In genomic region chr11:4927224-4927623, GRCm38 (mm10) we compare ENCODE assay signal across 28 mouse cellular contexts. TPM values are rescaled to one million over a fixed set of nuclear protein-coding genes. Genes with fewer than 3 reads are reported as not detected.
A peak's percentile ranks its signal among the peaks of the same experiment; 100 is the strongest.
DNase-seq lines count a peak whose midpoint lies in the region; ATAC-seq and TF ChIP-seq lines count a peak whose summit lies in the region.
"Had no signal": no experiment of that assay in that cellular context is flagged by ENCODE, and none has a peak within 500 bp of the region (broad histone marks: within the 10 kb centered on the region; RNA-seq: fewer than 3 reads in every experiment).

No protein-coding gene starts in this region.

- 87% methylated on average over 3 of the region's 3 CpGs for WGBS in embryonic facial prominence, embryonic 13.5 days
- WGBS in embryonic facial prominence, embryonic 10.5 days = 87% methylated on average over 3 of the region's 3 CpGs
- 90% methylated on average over 3 of the region's 3 CpGs for WGBS in kidney, embryonic 16.5 days
- 92% methylated on average over 3 of the region's 3 CpGs for WGBS in liver, adult 2 months
- 88% methylated on average over 3 of the region's 3 CpGs for WGBS in liver, embryonic 12.5 days (ENCODE audit: insufficient replicate concordance)
- WGBS in limb, embryonic 10.5 days = 90% methylated on average over 3 of the region's 3 CpGs

- intact Hi-C loops in left cerebral cortex, postnatal 25 days (cut with DNase I) = no loop called here

- H3K9ac ChIP-seq in embryonic facial prominence, embryonic 13.5 days = peak overlapping the region; percentile 4; the same call in 1 of the 2 replicates
- H3K9ac ChIP-seq in kidney, embryonic 16.5 days (replicated peaks; ENCODE audit: low read length) = no peak overlapping the region
- H3K9ac ChIP-seq in liver, adult 2 months (ENCODE audit: low read depth, low read length) = no peak overlapping the region
- H3K9ac ChIP-seq in liver, embryonic 12.5 days = no peak overlapping the region
- H3K9ac ChIP-seq: forebrain, embryonic 13.5 days; heart, embryonic 15.5 days; lung, embryonic 15.5 days; midbrain, embryonic 15.5 days had no signal

- no peak for TF ChIP-seq POLR2A in liver, adult 2 months (IDR thresholded peaks at IDR 0.05; ENCODE audit: extremely low read depth, insufficient read depth, low read length)

- no peak for TF ChIP-seq CTCF in liver, adult 2 months (IDR thresholded peaks at IDR 0.05; ENCODE audit: low read depth, low read length)

- H3K27ac ChIP-seq in embryonic facial prominence, embryonic 13.5 days = no peak overlapping the region
- H3K27ac ChIP-seq in embryonic facial prominence, embryonic 10.5 days (replicated peaks) = no peak overlapping the region
- peak overlapping the region; percentile 70 for H3K27ac ChIP-seq in kidney, embryonic 16.5 days (ENCODE audit: low read length)
- peak overlapping the region; percentile 42; the same call in 1 of the 2 replicates for H3K27ac ChIP-seq in liver, adult 2 months (replicated peaks; ENCODE audit: insufficient read depth, low read depth, low read length)
- no peak overlapping the region for H3K27ac ChIP-seq in liver, embryonic 12.5 days
- no peak overlapping the region for H3K27ac ChIP-seq in limb, embryonic 10.5 days
- H3K27ac ChIP-seq: forebrain, embryonic 13.5 days; layer of hippocampus, adult 2 months; lung, embryonic 15.5 days; midbrain, embryonic 10.5 days; midbrain, embryonic 15.5 days had no signal

- no peak for ATAC-seq in embryonic facial prominence, embryonic 13.5 days (ENCODE audit: insufficient number of reproducible peaks, insufficient read depth, low FRiP score, low TSS enrichment, low read depth)
- no peak for ATAC-seq in kidney, embryonic 16.5 days (ENCODE audit: low FRiP score, low TSS enrichment)
- ATAC-seq in liver, embryonic 12.5 days = no peak
- ATAC-seq: activated CD4-positive, CD25-positive, alpha-beta regulatory T cell, adult 4 months; forebrain, embryonic 13.5 days; hindbrain, embryonic 16.5 days; midbrain, embryonic 15.5 days had no signal

- no peaks in the 10 kb centered on the region for H3K79me2 ChIP-seq in liver, adult 2 months (ENCODE audit: control insufficient read depth, insufficient read depth, low read length)

- H3K9me3 ChIP-seq in embryonic facial prominence, embryonic 13.5 days = no peaks in the 10 kb centered on the region
- H3K9me3 ChIP-seq in embryonic facial prominence, embryonic 10.5 days = no peaks in the 10 kb centered on the region
- no peaks in the 10 kb centered on the region for H3K9me3 ChIP-seq in kidney, embryonic 16.5 days (ENCODE audit: low read length)
- no peaks in the 10 kb centered on the region for H3K9me3 ChIP-seq in liver, embryonic 12.5 days (replicated peaks)
- H3K9me3 ChIP-seq in limb, embryonic 10.5 days (replicated peaks) = no peaks in the 10 kb centered on the region
- H3K9me3 ChIP-seq: forebrain, embryonic 13.5 days; heart, embryonic 15.5 days; lung, embryonic 15.5 days; midbrain, embryonic 10.5 days; midbrain, embryonic 15.5 days had no signal

- peaks cover 77% of the 10 kb centered on the region for H3K36me3 ChIP-seq in embryonic facial prominence, embryonic 13.5 days
- H3K36me3 ChIP-seq in embryonic facial prominence, embryonic 10.5 days (replicated peaks) = peaks cover 92% of the 10 kb centered on the region
- peaks cover 38% of the 10 kb centered on the region for H3K36me3 ChIP-seq in kidney, embryonic 16.5 days (ENCODE audit: insufficient read depth, low read length)
- peaks cover 32% of the 10 kb centered on the region for H3K36me3 ChIP-seq in liver, adult 2 months (ENCODE audit: control insufficient read depth, insufficient read depth, low read length)
- peaks cover 81% of the 10 kb centered on the region for H3K36me3 ChIP-seq in liver, embryonic 12.5 days
- peaks cover 85% of the 10 kb centered on the region for H3K36me3 ChIP-seq in limb, embryonic 10.5 days

- H3K4me1 ChIP-seq in embryonic facial prominence, embryonic 13.5 days = peaks cover 9% of the 10 kb centered on the region; the same call in 1 of the 2 replicates
- no peaks in the 10 kb centered on the region for H3K4me1 ChIP-seq in embryonic facial prominence, embryonic 10.5 days
- H3K4me1 ChIP-seq in kidney, embryonic 16.5 days (ENCODE audit: insufficient read depth, low read length) = peaks cover 11% of the 10 kb centered on the region
- no peaks in the 10 kb centered on the region; the same call in 1 of the 2 replicates for H3K4me1 ChIP-seq in liver, adult 2 months (ENCODE audit: control insufficient read depth, insufficient read depth, low read length)
- H3K4me1 ChIP-seq in liver, embryonic 12.5 days = 0 out of 2 replicates have a peak, but pooled peaks cover 4% of the 10 kb centered on the region
- no peaks in the 10 kb centered on the region; the same call in 1 of the 2 replicates for H3K4me1 ChIP-seq in limb, embryonic 10.5 days
- H3K4me1 ChIP-seq: lung, embryonic 15.5 days; midbrain, embryonic 10.5 days had no signal

- no peak overlapping the region for H3K4me3 ChIP-seq in embryonic facial prominence, embryonic 13.5 days
- H3K4me3 ChIP-seq in embryonic facial prominence, embryonic 10.5 days = no peak overlapping the region
- no peak overlapping the region for H3K4me3 ChIP-seq in kidney, embryonic 16.5 days (ENCODE audit: low read length)
- no peak overlapping the region for H3K4me3 ChIP-seq in liver, adult 2 months (ENCODE audit: insufficient read depth, low read depth, low read length)
- no peak overlapping the region for H3K4me3 ChIP-seq in liver, embryonic 12.5 days
- H3K4me3 ChIP-seq in limb, embryonic 10.5 days = no peak overlapping the region
- H3K4me3 ChIP-seq: forebrain, embryonic 13.5 days; heart, embryonic 15.5 days; layer of hippocampus, adult 2 months; lung, embryonic 15.5 days; midbrain, embryonic 10.5 days; midbrain, embryonic 15.5 days had no signal

- no peaks in the 10 kb centered on the region for H3K27me3 ChIP-seq in embryonic facial prominence, embryonic 13.5 days
- H3K27me3 ChIP-seq in embryonic facial prominence, embryonic 10.5 days (replicated peaks; ENCODE audit: low read depth, poor library complexity, severe bottlenecking) = no peaks in the 10 kb centered on the region
- H3K27me3 ChIP-seq in kidney, embryonic 16.5 days (ENCODE audit: insufficient read depth, low read length) = no peaks in the 10 kb centered on the region
- H3K27me3 ChIP-seq in liver, adult 2 months (ENCODE audit: control insufficient read depth, insufficient read depth, low read length) = no peaks in the 10 kb centered on the region
- no peaks in the 10 kb centered on the region for H3K27me3 ChIP-seq in liver, embryonic 12.5 days (replicated peaks)
- H3K27me3 ChIP-seq in limb, embryonic 10.5 days (ENCODE audit: low read depth, poor library complexity, severe bottlenecking) = no peaks in the 10 kb centered on the region
- H3K27me3 ChIP-seq: CH12.LX; forebrain, embryonic 13.5 days; heart, embryonic 15.5 days; lung, embryonic 15.5 days; midbrain, embryonic 15.5 days had no signal

- no peak overlapping the region for H3K4me2 ChIP-seq in embryonic facial prominence, embryonic 13.5 days
- no peak overlapping the region for H3K4me2 ChIP-seq in kidney, embryonic 16.5 days (replicated peaks; ENCODE audit: low read depth, low read length)
- H3K4me2 ChIP-seq in liver, embryonic 12.5 days = no peak overlapping the region
- H3K4me2 ChIP-seq: forebrain, embryonic 13.5 days; heart, embryonic 15.5 days; lung, embryonic 15.5 days; midbrain, embryonic 15.5 days had no signal

- no peak for DNase-seq in embryonic facial prominence, embryonic 10.5 days (ENCODE audit: low spot score)
- DNase-seq in kidney, postnatal 10 days = no peak
- DNase-seq in liver, adult 2 months (ENCODE audit: extremely low read depth, low read depth, low spot score) = no peak
- DNase-seq in left cerebral cortex, postnatal 25 days (ENCODE audit: low spot score in 2 of 2) = peak; percentile 32 to 81
- DNase-seq in limb, embryonic 10.5 days (ENCODE audit: low spot score) = no peak
- DNase-seq: adrenal gland, adult 2 months; adrenal gland, postnatal 36 days; cerebellum, adult 2 months; cerebellum, postnatal 14 days; gastrocnemius, postnatal 10 days; kidney, adult 2 months; kidney, postnatal 25 days; liver; thymus, adult 2 months; thymus, postnatal 36 days had no signal

RNA-seq across cellular contexts. Expression of gene Nefh, which starts 20.6 kb away (rescaled TPM):
- polyA plus RNA-seq in embryonic facial prominence, embryonic 13.5 days (2015; fragmentation: Nextera tagmentation; extraction: Ambion mirVana) = 0.14 and 0.23 TPM in 2 replicates
- 0.14 and 0.25 TPM in 2 replicates for polyA plus RNA-seq in embryonic facial prominence, embryonic 10.5 days (2016; fragmentation: Nextera tagmentation; extraction: Ambion mirVana)
- polyA plus RNA-seq in kidney, embryonic 16.5 days (2015; fragmentation: Nextera tagmentation; extraction: Ambion mirVana) = 0.19 TPM in 2 replicates
- total RNA-seq in liver, adult 2 months (2014; rRNA removed) = 0.09 and 0.20 TPM in 2 replicates
- polyA plus RNA-seq in liver, adult 2 months (2012; rRNA removed) = 0.06 TPM in 1 of 2 replicates, not detected in the other
- polyA plus RNA-seq in liver, embryonic 12.5 days (2016; fragmentation: Nextera tagmentation; extraction: Ambion mirVana) = 0.66 and 0.73 TPM in 2 replicates
- 10 to 100 TPM; 41.3 to 44.4 TPM for total RNA-seq in left cerebral cortex, postnatal 25 days (2021)
- 0.08 TPM in 1 of 2 replicates, not detected in the other for polyA plus RNA-seq in limb, embryonic 10.5 days (2016; fragmentation: Nextera tagmentation; extraction: Ambion mirVana)
- total RNA-seq: CH12.LX; heart, postnatal 25 days had no signal

RNA-seq across cellular contexts. Expression of gene Thoc5, which starts 32.1 kb away (rescaled TPM):
- 37.6 and 39.7 TPM in 2 replicates for polyA plus RNA-seq in embryonic facial prominence, embryonic 13.5 days (2015; fragmentation: Nextera tagmentation; extraction: Ambion mirVana)
- polyA plus RNA-seq in embryonic facial prominence, embryonic 10.5 days (2016; fragmentation: Nextera tagmentation; extraction: Ambion mirVana) = 52.1 and 52.9 TPM in 2 replicates
- 39.0 and 39.5 TPM in 2 replicates for polyA plus RNA-seq in kidney, embryonic 16.5 days (2015; fragmentation: Nextera tagmentation; extraction: Ambion mirVana)
- total RNA-seq in liver, adult 2 months (2014; rRNA removed) = 8.8 and 10.0 TPM in 2 replicates
- 9.6 and 10.4 TPM in 2 replicates for polyA plus RNA-seq in liver, adult 2 months (2012; rRNA removed)
- 27.8 and 28.1 TPM in 2 replicates for polyA plus RNA-seq in liver, embryonic 12.5 days (2016; fragmentation: Nextera tagmentation; extraction: Ambion mirVana)
- 10 to 100 TPM; 34.4 to 37.6 TPM for total RNA-seq in left cerebral cortex, postnatal 25 days (2021)
- polyA plus RNA-seq in limb, embryonic 10.5 days (2016; fragmentation: Nextera tagmentation; extraction: Ambion mirVana) = 46.3 and 47.5 TPM in 2 replicates

RNA-seq across cellular contexts. Expression of gene Nipsnap1, which starts 53.5 kb away (rescaled TPM):
- 61.6 and 65.8 TPM in 2 replicates for polyA plus RNA-seq in embryonic facial prominence, embryonic 13.5 days (2015; fragmentation: Nextera tagmentation; extraction: Ambion mirVana)
- 88.1 and 91.7 TPM in 2 replicates for polyA plus RNA-seq in embryonic facial prominence, embryonic 10.5 days (2016; fragmentation: Nextera tagmentation; extraction: Ambion mirVana)
- polyA plus RNA-seq in kidney, embryonic 16.5 days (2015; fragmentation: Nextera tagmentation; extraction: Ambion mirVana) = 92.2 and 92.6 TPM in 2 replicates
- total RNA-seq in liver, adult 2 months (2014; rRNA removed) = 217 and 226 TPM in 2 replicates
- 294 and 337 TPM in 2 replicates for polyA plus RNA-seq in liver, adult 2 months (2012; rRNA removed)
- polyA plus RNA-seq in liver, embryonic 12.5 days (2016; fragmentation: Nextera tagmentation; extraction: Ambion mirVana) = 68.0 and 76.6 TPM in 2 replicates
- total RNA-seq in left cerebral cortex, postnatal 25 days (2021) = 10 to 100 TPM; 76.3 to 86.3 TPM
- polyA plus RNA-seq in limb, embryonic 10.5 days (2016; fragmentation: Nextera tagmentation; extraction: Ambion mirVana) = 75.9 and 84.2 TPM in 2 replicates

RNA-seq across cellular contexts. Expression of gene Ap1b1, which starts 59.4 kb away (rescaled TPM):
- polyA plus RNA-seq in embryonic facial prominence, embryonic 13.5 days (2015; fragmentation: Nextera tagmentation; extraction: Ambion mirVana) = 47.2 and 49.1 TPM in 2 replicates
- polyA plus RNA-seq in embryonic facial prominence, embryonic 10.5 days (2016; fragmentation: Nextera tagmentation; extraction: Ambion mirVana) = 58.6 and 60.2 TPM in 2 replicates
- 76.9 and 79.1 TPM in 2 replicates for polyA plus RNA-seq in kidney, embryonic 16.5 days (2015; fragmentation: Nextera tagmentation; extraction: Ambion mirVana)
- total RNA-seq in liver, adult 2 months (2014; rRNA removed) = 30.1 and 41.2 TPM in 2 replicates
- 46.7 and 48.8 TPM in 2 replicates for polyA plus RNA-seq in liver, adult 2 months (2012; rRNA removed)
- polyA plus RNA-seq in liver, embryonic 12.5 days (2016; fragmentation: Nextera tagmentation; extraction: Ambion mirVana) = 110 TPM in 2 replicates
- 100 to 1,000 TPM; 149 to 152 TPM for total RNA-seq in left cerebral cortex, postnatal 25 days (2021)
- 49.2 and 60.2 TPM in 2 replicates for polyA plus RNA-seq in limb, embryonic 10.5 days (2016; fragmentation: Nextera tagmentation; extraction: Ambion mirVana)

Comparison
In these comparisons a context has a peak if more than half of its experiments do, and no peak if none do; other contexts are left out.
1. H3K27ac ChIP-seq: peak in kidney, embryonic 16.5 days (single experiment) and liver, adult 2 months (single experiment); none in embryonic facial prominence, embryonic 13.5 days (single experiment), embryonic facial prominence, embryonic 10.5 days (single experiment), liver, embryonic 12.5 days (single experiment) and limb, embryonic 10.5 days (single experiment).
2. DNase-seq: peak in left cerebral cortex, postnatal 25 days (2 of 2); none in embryonic facial prominence, embryonic 10.5 days (single experiment), kidney, postnatal 10 days (single experiment), liver, adult 2 months (single experiment) and limb, embryonic 10.5 days (single experiment).